Mouse (Mus musculus) ES-Bruce4 (cell line): Measurements from ENCODE around the gene Ubqln5. TPM values are rescaled to one million over a fixed set of nuclear protein-coding genes. Genes with fewer than 3 reads are reported as not detected.

Source experiments
- H3K27ac ChIP-seq: 2 replicates; pipeline ENCODE4 v1.5.1; 2012; ENCODE audit warnings: low read length, inconsistent platforms; ENCODE audit not compliant: insufficient read depth
- H3K27me3 ChIP-seq: 2 replicates; pipeline ENCODE4 v1.6.1; 2012; ENCODE audit warnings: mild to moderate bottlenecking, low read length, inconsistent platforms; ENCODE audit not compliant: control insufficient read depth, poor library complexity, insufficient read depth, severe bottlenecking
- H3K36me3 ChIP-seq: 2 replicates; pipeline ENCODE4 v1.6.1; 2012; ENCODE audit warnings: inconsistent platforms, mild to moderate bottlenecking, low read length, moderate library complexity; ENCODE audit not compliant: control insufficient read depth, poor library complexity, insufficient read depth, severe bottlenecking
- H3K4me1 ChIP-seq: one replicate; pipeline ENCODE4 v1.8.1; 2011; ENCODE audit warnings: low read length; ENCODE audit not compliant: control insufficient read depth, insufficient read depth
- H3K4me3 ChIP-seq: 2 replicates; pipeline ENCODE4 v1.5.1; 2011; ENCODE audit warnings: low read depth, mild to moderate bottlenecking, low read length
- H3K9ac ChIP-seq: 2 replicates; pipeline ENCODE4 v1.6.1; 2012; ENCODE audit warnings: low read depth, mild to moderate bottlenecking, inconsistent platforms; ENCODE audit not compliant: poor library complexity, severe bottlenecking
- H3K9me3 ChIP-seq: replicated peaks from 2 replicates; pipeline ENCODE4 v1.6.1; 2012; ENCODE audit warnings: mild to moderate bottlenecking, low read length, inconsistent platforms; ENCODE audit not compliant: control insufficient read depth, poor library complexity, insufficient read depth, severe bottlenecking
- CTCF ChIP-seq: IDR thresholded peaks from one replicate; pipeline ENCODE4 v1.8.1; 2011; ENCODE audit warnings: low read depth, low read length
- EP300 ChIP-seq: IDR thresholded peaks from 2 replicates; pipeline ENCODE4 v1.6.1; 2011; ENCODE audit warnings: low read depth, low read length; ENCODE audit not compliant: insufficient read depth
- POLR2A ChIP-seq: IDR thresholded peaks from one replicate; pipeline ENCODE4 v1.8.1; 2011; ENCODE audit warnings: low read length; ENCODE audit not compliant: insufficient read depth
- polyA plus RNA-seq: library from polyadenylated mRNA; stranded (reverse); fragments of >200 nt; gene quantifications from 2 replicates; pipeline ENCODE4 v1.2.4, GENCODE M21; 2011; ENCODE audit warnings: low read depth; ENCODE audit not compliant: missing spikeins, insufficient read depth, insufficient read length

Ubqln5 gene
- polyA plus RNA-seq, 1 experiment: not detected

DNA sequence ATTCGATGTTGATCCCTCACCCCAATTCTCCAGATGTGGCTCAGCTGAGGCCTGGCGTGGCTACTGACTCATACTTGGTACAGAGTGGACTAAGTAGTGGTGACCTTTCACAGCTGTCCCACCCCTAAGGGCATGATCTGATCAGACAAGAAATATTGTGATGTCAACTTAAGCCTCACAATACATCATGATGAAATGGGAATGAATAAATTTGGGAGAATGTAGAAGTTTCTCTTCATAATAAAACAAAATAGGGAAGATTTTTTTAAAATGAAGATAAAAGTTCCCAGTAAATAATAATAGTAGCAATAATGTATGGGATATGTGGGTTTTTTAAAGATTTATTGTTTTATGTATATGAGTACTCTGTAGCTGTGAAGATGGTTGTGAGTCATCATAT is 20.8 kb upstream of the Ubqln5 start, which contains the start of gene Ubqlnl:
Ubqlnl (minus strand) TSS at position 101 of the 400 bp plus-strand sequence.
- H3K9me3 ChIP-seq: no peaks in the 10 kb centered on the region
- H3K36me3 ChIP-seq: no peaks in the 10 kb centered on the region
- H3K4me3 ChIP-seq: no peak within 1 kb of the TSS
- H3K27me3 ChIP-seq: no peaks in the 10 kb centered on the region
- H3K9ac ChIP-seq: no peak within 1 kb of the TSS
- no peak within 1 kb of the TSS for H3K27ac ChIP-seq
- no peaks in the 10 kb centered on the region for H3K4me1 ChIP-seq
- TF ChIP-seq CTCF: no peak
- no peak for TF ChIP-seq POLR2A

DNA sequence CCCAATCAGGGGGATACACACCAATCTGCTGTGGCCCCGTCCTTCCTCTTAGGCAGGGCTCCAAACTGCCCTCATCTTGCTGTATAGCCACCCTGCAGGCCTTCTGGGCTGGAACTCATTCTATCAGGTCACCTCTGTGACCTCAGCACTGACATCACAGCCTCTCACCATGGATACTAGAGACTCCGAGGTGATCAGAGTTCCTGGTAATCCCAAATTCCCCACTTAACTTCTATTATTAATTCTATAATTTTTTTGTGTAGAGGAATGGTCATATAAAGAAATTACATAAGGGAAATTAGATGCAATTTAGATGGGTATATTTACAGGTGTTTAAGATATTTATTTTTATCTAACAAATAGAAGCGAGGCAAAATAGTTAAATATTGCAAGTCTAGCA is 13.6 kb upstream of the Ubqln5 start, which contains the start of gene Ubqln3:
Ubqln3 (minus strand) TSS at position 101 of the 400 bp plus-strand sequence.
- H3K9me3 ChIP-seq: no peaks in the 10 kb centered on the region
- no peak within 1 kb of the TSS for H3K27ac ChIP-seq
- no peak for TF ChIP-seq POLR2A
- no peak within 1 kb of the TSS for H3K4me3 ChIP-seq
- H3K4me1 ChIP-seq: no peaks in the 10 kb centered on the region
- H3K9ac ChIP-seq: no peak within 1 kb of the TSS
- no peaks in the 10 kb centered on the region for H3K36me3 ChIP-seq
- no peaks in the 10 kb centered on the region for H3K27me3 ChIP-seq

DNA sequence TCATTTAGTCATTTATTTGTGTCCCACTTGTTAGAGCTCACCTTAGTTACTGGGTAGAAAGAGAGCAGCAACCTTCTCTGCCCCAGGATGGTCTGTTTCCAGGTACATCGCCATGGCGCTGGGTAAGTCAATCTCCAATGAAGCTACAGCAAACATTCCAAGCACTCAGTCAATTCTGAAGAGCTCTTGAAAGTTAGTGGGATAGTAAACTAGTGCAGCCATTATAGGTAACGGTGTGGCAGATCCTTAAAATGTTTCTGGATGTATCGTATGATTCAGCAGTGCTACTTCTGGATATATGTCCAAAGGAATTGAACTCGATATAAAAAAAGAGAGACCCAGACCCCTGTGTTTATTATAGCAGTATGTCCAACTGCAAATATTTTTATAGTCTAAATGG is 7.7 kb upstream of the Ubqln5 start, which contains the start of gene Olfr643:
Olfr643 (minus strand) TSS at position 101 of the 400 bp plus-strand sequence.
- H3K4me3 ChIP-seq: no peak within 1 kb of the TSS
- H3K9ac ChIP-seq: no peak within 1 kb of the TSS
- H3K4me1 ChIP-seq: no peaks in the 10 kb centered on the region
- H3K27me3 ChIP-seq: no peaks in the 10 kb centered on the region
- H3K36me3 ChIP-seq: no peaks in the 10 kb centered on the region
- no peak for TF ChIP-seq POLR2A
- no peak for TF ChIP-seq CTCF
- no peak for TF ChIP-seq EP300
- H3K9me3 ChIP-seq: no peaks in the 10 kb centered on the region
- no peak within 1 kb of the TSS for H3K27ac ChIP-seq

DNA sequence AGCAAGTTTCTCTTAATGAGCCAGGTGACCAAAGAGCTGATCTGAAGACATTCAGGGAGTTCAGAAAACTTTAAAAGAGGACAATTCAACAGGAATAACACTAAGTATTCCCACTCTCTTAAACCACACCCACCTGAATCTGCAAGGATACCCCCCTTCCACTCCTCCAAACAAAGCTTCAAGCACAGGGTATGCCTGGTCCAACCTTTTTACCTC is 25.0 kb downstream of the Ubqln5 start, which contains the start of gene Olfr646:
Olfr646 (plus strand) TSS at position 117 of the 216 bp plus-strand sequence.
- TF ChIP-seq EP300: no peak
- Histone ChIP-seq H3K36me3 (no peaks in the 10 kb centered on the region), H3K4me1 (no peaks in the 10 kb centered on the region), H3K9ac (no peak within 1 kb of the TSS), H3K9me3 (no peaks in the 10 kb centered on the region), H3K4me3 (no peak within 1 kb of the TSS), H3K27me3 (no peaks in the 10 kb centered on the region), H3K27ac (no peak within 1 kb of the TSS)

GRCm38 (mm10) chr7:104103913-104104756 is 25.5 kb downstream of the Ubqln5 start:
- Histone ChIP-seq H3K9ac (no peak overlapping the region), H3K27ac (no peak overlapping the region)
- TF ChIP-seq EP300 (no peak), CTCF (no peak)

GRCm38 (mm10) chr7:104085365-104085764 is 44.3 kb downstream of the Ubqln5 start, which contains the start of gene Olfr645:
Gene Olfr645, minus strand, starts transcription at chr7:104085465.
- Histone ChIP-seq H3K27ac (no peak within 1 kb of the TSS), H3K27me3 (no peaks in the 10 kb centered on the region), H3K36me3 (no peaks in the 10 kb centered on the region), H3K4me1 (no peaks in the 10 kb centered on the region), H3K4me3 (no peak within 1 kb of the TSS), H3K9me3 (no peaks in the 10 kb centered on the region), H3K9ac (no peak within 1 kb of the TSS)
- no peak for TF ChIP-seq POLR2A
- TF ChIP-seq EP300: no peak
- TF ChIP-seq CTCF: no peak

More at GRCm38 (mm10) chr7:104103913-104104756, 25.5 kb downstream of the Ubqln5 start:
- no peak overlapping the region for H3K4me3 ChIP-seq
- no peaks in the 10 kb centered on the region for H3K4me1 ChIP-seq
- H3K9me3 ChIP-seq: no peaks in the 10 kb centered on the region
- no peaks in the 10 kb centered on the region for H3K36me3 ChIP-seq
- H3K27me3 ChIP-seq: no peaks in the 10 kb centered on the region

Other genes with a start within 250 kb of the Ubqln5 start
- gene Olfr66, start 243.6 kb downstream of the Ubqln5 start, polyA plus RNA-seq: not detected in 2 replicates
- gene Olfr64, start 235.3 kb downstream of the Ubqln5 start, polyA plus RNA-seq: not detected in 2 replicates
- not detected in 2 replicates for gene Olfr65, start 226.3 kb downstream of the Ubqln5 start, polyA plus RNA-seq
- gene Olfr631, start 201.0 kb downstream of the Ubqln5 start, polyA plus RNA-seq: not detected in 2 replicates
- gene Olfr632, start 195.5 kb downstream of the Ubqln5 start, polyA plus RNA-seq: not detected in 2 replicates
- gene Olfr633, start 185.4 kb downstream of the Ubqln5 start, polyA plus RNA-seq: not detected in 2 replicates
- 0.08 and 0.13 TPM in 2 replicates for gene Olfr635, start 158.7 kb downstream of the Ubqln5 start, polyA plus RNA-seq
- gene Olfr638, start 131.1 kb downstream of the Ubqln5 start, polyA plus RNA-seq: not detected in 2 replicates
- not detected in 2 replicates for gene Olfr639, start 112.5 kb downstream of the Ubqln5 start, polyA plus RNA-seq
- not detected in 2 replicates for gene Olfr640, start 104.3 kb downstream of the Ubqln5 start, polyA plus RNA-seq
- not detected in 2 replicates for gene Olfr641, start 94.4 kb downstream of the Ubqln5 start, polyA plus RNA-seq
- gene Olfr642, start 77.2 kb downstream of the Ubqln5 start, polyA plus RNA-seq: 0.14 TPM in 1 of 2 replicates, not detected in the other
- not detected in 2 replicates for gene 4930516K23Rik, start 68.4 kb downstream of the Ubqln5 start, polyA plus RNA-seq
- not detected in 2 replicates for gene Olfr644, start 58.0 kb downstream of the Ubqln5 start, polyA plus RNA-seq
- not detected in 2 replicates for gene Olfr645, start 44.4 kb downstream of the Ubqln5 start, polyA plus RNA-seq
- gene Olfr646, start 25.0 kb downstream of the Ubqln5 start, polyA plus RNA-seq: not detected in 2 replicates
- not detected in 2 replicates for gene Olfr643, start 7.6 kb upstream of the Ubqln5 start, polyA plus RNA-seq
- gene Ubqln3, start 13.5 kb upstream of the Ubqln5 start, polyA plus RNA-seq: not detected in 2 replicates
- gene Ubqlnl, start 20.7 kb upstream of the Ubqln5 start, polyA plus RNA-seq: not detected in 2 replicates
- gene Olfm5, start 35.0 kb upstream of the Ubqln5 start, polyA plus RNA-seq: not detected in 2 replicates
- gene Olfr648, start 53.6 kb upstream of the Ubqln5 start, polyA plus RNA-seq: not detected in 2 replicates
- gene Olfr649, start 66.2 kb upstream of the Ubqln5 start, polyA plus RNA-seq: not detected in 2 replicates
- 119 and 128 TPM in 2 replicates for gene Trim6, start 89.0 kb upstream of the Ubqln5 start, polyA plus RNA-seq
- gene Trim34a, start 114.6 kb upstream of the Ubqln5 start, polyA plus RNA-seq: 10.6 and 11.6 TPM in 2 replicates
- 1.2 and 2.5 TPM in 2 replicates for gene Trim5, start 158.3 kb upstream of the Ubqln5 start, polyA plus RNA-seq
- 25.3 and 26.2 TPM in 2 replicates for gene Trim12a, start 185.6 kb upstream of the Ubqln5 start, polyA plus RNA-seq
- gene Trim34b, start 199.6 kb upstream of the Ubqln5 start, polyA plus RNA-seq: not detected in 2 replicates
- gene Trim12c, start 223.5 kb upstream of the Ubqln5 start, polyA plus RNA-seq: 16.0 and 16.3 TPM in 2 replicates
- not detected in 2 replicates for gene Trim30b, start 240.1 kb upstream of the Ubqln5 start, polyA plus RNA-seq